Mouse (Mus musculus) testis, adult 2 months (tissue): ENCODE results near the gene Tmbim1.

ENCODE experiments used
- CTCF ChIP-seq: fragments of 200-500 bp; IDR thresholded peaks from 2 replicates; pipeline ENCODE4 v1.5.1; 2012; ENCODE audit warnings: low read depth, mild to moderate bottlenecking, inconsistent platforms, low read length, moderate library complexity; ENCODE audit not compliant: control insufficient read depth, insufficient read depth, insufficient replicate concordance
- POLR2A ChIP-seq: fragments of 200-500 bp; IDR thresholded peaks from 2 replicates; pipeline ENCODE4 v1.6.1; 2012; ENCODE audit warnings: low read depth, mild to moderate bottlenecking, inconsistent platforms, low read length, moderate library complexity; ENCODE audit not compliant: control insufficient read depth

DNA sequence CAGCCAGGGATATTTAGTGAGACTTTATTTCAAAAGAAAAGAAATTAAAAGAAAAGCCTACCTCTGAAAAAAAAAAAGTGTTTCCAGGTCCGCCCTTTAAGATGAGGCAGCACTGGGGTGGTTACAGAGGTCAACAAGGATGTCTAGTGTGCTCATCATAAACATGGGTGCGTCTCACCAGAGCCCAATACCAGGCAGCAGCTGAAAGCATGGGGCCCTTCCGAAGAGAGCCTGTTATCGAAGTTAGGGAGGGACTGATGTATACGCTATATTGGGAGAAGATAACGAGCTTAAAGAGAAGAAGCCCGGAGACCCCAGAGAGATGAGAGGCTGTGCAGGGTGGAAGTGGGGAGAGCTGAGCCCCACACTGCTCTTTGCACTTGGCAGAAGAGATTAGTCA lies 66.3 kb downstream of the Tmbim1 start:
- no peak for TF ChIP-seq POLR2A
- no peak for TF ChIP-seq CTCF
